Comparison of ENCODE assay signal across 1 mouse cellular context in the genomic region with DNA sequence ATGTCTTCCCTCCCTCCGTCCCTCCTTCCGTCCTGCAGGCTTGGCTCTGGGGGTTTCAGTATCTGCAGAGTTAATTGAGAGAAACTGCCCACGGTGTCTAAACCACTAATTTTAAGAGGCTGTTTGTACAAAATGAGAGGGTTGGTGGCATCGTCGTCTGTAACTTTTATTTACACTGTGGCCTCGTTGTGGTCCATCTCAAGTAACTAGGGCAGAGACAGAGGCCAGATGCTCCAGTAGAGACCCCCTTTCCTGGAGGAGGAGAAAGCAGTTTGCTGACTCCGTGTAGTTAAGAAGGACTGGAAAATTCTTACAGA.
TF ChIP-seq lines count a peak whose summit lies in the region.

No protein-coding gene starts in this region.

TF ChIP-seq in CH12.LX, 34 proteins besides CTCF, POLR2A, EP300 and RAD21 (continued from another document):
- TF ChIP-seq MEF2A (IDR thresholded peaks at IDR 0.05; ENCODE audit: borderline replicate concordance, low read depth, low read length) (no peak), GABPA (IDR thresholded peaks at IDR 0.05; ENCODE audit: insufficient replicate concordance, low read depth, low read length) (no peak), ZMIZ1 (IDR thresholded peaks at IDR 0.05; ENCODE audit: low read depth, low read length) (no peak), MAX (IDR thresholded peaks at IDR 0.05; ENCODE audit: low read length) (no peak), UBTF (IDR thresholded peaks at IDR 0.05; ENCODE audit: low read depth, low read length) (no peak), MAFK (IDR thresholded peaks at IDR 0.05; ENCODE audit: insufficient replicate concordance, low read length) (no peak), RCOR1 (conservative IDR thresholded peaks at IDR 0.05; ENCODE audit: low read depth, low read length) (no peak), TBP (conservative IDR thresholded peaks at IDR 0.05; ENCODE audit: low read depth, low read length) (no peak)
